Mouse (Mus musculus) testis, adult 2 months (tissue): Measurements from ENCODE around the gene Zfp92.

Source experiments
- CTCF ChIP-seq: fragments of 200-500 bp; IDR thresholded peaks from 2 replicates; pipeline ENCODE4 v1.5.1; 2012; ENCODE audit warnings: low read depth, mild to moderate bottlenecking, inconsistent platforms, low read length, moderate library complexity; ENCODE audit not compliant: control insufficient read depth, insufficient read depth, insufficient replicate concordance
- POLR2A ChIP-seq: fragments of 200-500 bp; IDR thresholded peaks from 2 replicates; pipeline ENCODE4 v1.6.1; 2012; ENCODE audit warnings: low read depth, mild to moderate bottlenecking, inconsistent platforms, low read length, moderate library complexity; ENCODE audit not compliant: control insufficient read depth

DNA sequence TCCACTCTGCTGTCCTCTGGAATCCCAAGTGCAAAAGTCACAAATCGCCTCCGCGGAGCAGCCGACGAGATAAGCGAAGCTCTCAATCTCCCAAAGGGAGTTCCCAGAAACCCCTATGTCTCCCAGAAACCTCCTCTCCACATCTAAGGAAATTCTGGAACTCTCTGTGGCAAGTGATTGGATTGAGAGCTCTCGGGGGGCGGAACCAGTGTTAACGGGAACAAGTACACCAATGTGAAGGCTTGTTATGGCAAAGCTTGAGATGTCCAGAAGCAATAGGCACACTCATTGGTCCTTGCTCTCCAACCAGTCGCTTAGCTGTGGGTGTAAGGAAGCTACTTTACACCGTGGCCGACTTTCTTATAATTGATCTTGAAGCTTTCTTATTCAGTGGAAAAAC, 9.3 kb upstream of the Zfp92 start:
- no peak for TF ChIP-seq CTCF
- no peak for TF ChIP-seq POLR2A
